Mouse (Mus musculus): Measurements from ENCODE around the gene Krt83. TPM values are rescaled to one million over a fixed set of nuclear protein-coding genes. Genes with fewer than 3 reads are reported as not detected.

The Krt83 gene
- polyA plus RNA-seq, 1 experiment from 2014 or later, result not detected

Other genes with a start within 250 kb of the Krt83 start
- 6.8 and 7.2 TPM in 2 replicates for gene Nr4a1, start 237.2 kb downstream of the Krt83 start, polyA plus RNA-seq (2015; fragmentation: Nextera tagmentation; extraction: Ambion mirVana)
- 79.6 and 81.3 TPM in 2 replicates for gene Atg101, start 207.2 kb downstream of the Krt83 start, polyA plus RNA-seq (2015; fragmentation: Nextera tagmentation; extraction: Ambion mirVana)
- 0.13 and 0.21 TPM in 2 replicates for gene 6030408B16Rik, start 198.3 kb downstream of the Krt83 start, polyA plus RNA-seq (2015; fragmentation: Nextera tagmentation; extraction: Ambion mirVana)
- 0.25 and 0.38 TPM in 2 replicates for gene Krt80, start 121.3 kb downstream of the Krt83 start, polyA plus RNA-seq (2015; fragmentation: Nextera tagmentation; extraction: Ambion mirVana)
- 1.1 and 1.3 TPM in 2 replicates for gene Krt7, start 80.5 kb downstream of the Krt83 start, polyA plus RNA-seq (2015; fragmentation: Nextera tagmentation; extraction: Ambion mirVana)
- gene Krt87, start 52.7 kb downstream of the Krt83 start, polyA plus RNA-seq (2015; fragmentation: Nextera tagmentation; extraction: Ambion mirVana), result 1.0 and 1.2 TPM in 2 replicates
- gene Krt88, start 43.8 kb downstream of the Krt83 start, polyA plus RNA-seq (2015; fragmentation: Nextera tagmentation; extraction: Ambion mirVana), result not detected in 2 replicates
- gene Krt81, start 27.8 kb downstream of the Krt83 start, polyA plus RNA-seq (2015; fragmentation: Nextera tagmentation; extraction: Ambion mirVana), result 0.20 TPM in 1 of 2 replicates, not detected in the other
- 0.10 and 0.12 TPM in 2 replicates for gene Krt86, start 18.0 kb downstream of the Krt83 start, polyA plus RNA-seq (2015; fragmentation: Nextera tagmentation; extraction: Ambion mirVana)
- not detected in 2 replicates for gene Gm49425, start 25.7 kb upstream of the Krt83 start, polyA plus RNA-seq (2015; fragmentation: Nextera tagmentation; extraction: Ambion mirVana)
- not detected in 2 replicates for gene Krt84, start 41.3 kb upstream of the Krt83 start, polyA plus RNA-seq (2015; fragmentation: Nextera tagmentation; extraction: Ambion mirVana)
- gene Krt82, start 59.2 kb upstream of the Krt83 start, polyA plus RNA-seq (2015; fragmentation: Nextera tagmentation; extraction: Ambion mirVana), result not detected in 2 replicates
- gene Krt90, start 71.4 kb upstream of the Krt83 start, polyA plus RNA-seq (2015; fragmentation: Nextera tagmentation; extraction: Ambion mirVana), result 0.11 and 0.29 TPM in 2 replicates
- gene Krt75, start 82.4 kb upstream of the Krt83 start, polyA plus RNA-seq (2015; fragmentation: Nextera tagmentation; extraction: Ambion mirVana), result 0.20 and 0.24 TPM in 2 replicates
- not detected in 2 replicates for gene Gm5414, start 136.7 kb upstream of the Krt83 start, polyA plus RNA-seq (2015; fragmentation: Nextera tagmentation; extraction: Ambion mirVana)
- gene Gm5478, start 155.9 kb upstream of the Krt83 start, polyA plus RNA-seq (2015; fragmentation: Nextera tagmentation; extraction: Ambion mirVana), result not detected in 2 replicates
- not detected in 2 replicates for gene Krt6b, start 188.8 kb upstream of the Krt83 start, polyA plus RNA-seq (2015; fragmentation: Nextera tagmentation; extraction: Ambion mirVana)
- gene Krt6a, start 202.8 kb upstream of the Krt83 start, polyA plus RNA-seq (2015; fragmentation: Nextera tagmentation; extraction: Ambion mirVana), result 0.17 and 0.18 TPM in 2 replicates
- gene Krt5, start 221.4 kb upstream of the Krt83 start, polyA plus RNA-seq (2015; fragmentation: Nextera tagmentation; extraction: Ambion mirVana), result 0.15 and 0.22 TPM in 2 replicates